Mouse (Mus musculus) liver, embryonic 13.5 days (tissue): ENCODE data around the gene Pde4b. TPM values are rescaled to one million over a fixed set of nuclear protein-coding genes. Genes with fewer than 3 reads are reported as not detected.

Experiments used
- ATAC-seq: fragments of 200-750 bp; cut with Nextera tagmentation; 2 replicates; pipeline ENCODE4 v1.8.0; 2017; ENCODE audit warnings: low read depth, mild to moderate bottlenecking, moderate number of reproducible peaks, moderate library complexity
- DNase-seq: peaks from one replicate; pipeline ENCODE4 v3.0.0; 2022
- H3K27ac ChIP-seq: fragments of 300-500 bp; sonication (generic); 2 replicates; pipeline ENCODE4 v1.5.1; 2015; ENCODE audit warnings: moderate library complexity, mild to moderate bottlenecking, inconsistent platforms
- H3K27me3 ChIP-seq: fragments of 300-500 bp; sonication (generic); 2 replicates; pipeline ENCODE4 v1.6.1; 2015; ENCODE audit warnings: mild to moderate bottlenecking, inconsistent platforms
- H3K36me3 ChIP-seq: fragments of 300-500 bp; sonication (generic); 2 replicates; pipeline ENCODE4 v1.6.1; 2015; ENCODE audit warnings: mild to moderate bottlenecking, inconsistent platforms
- H3K4me1 ChIP-seq: fragments of 300-500 bp; sonication (generic); replicated peaks from 2 replicates; pipeline ENCODE4 v1.6.1; 2015; ENCODE audit warnings: inconsistent platforms
- H3K4me2 ChIP-seq: fragments of 300-500 bp; sonication (generic); 2 replicates; pipeline ENCODE4 v1.6.1; 2015; ENCODE audit warnings: inconsistent platforms, mild to moderate bottlenecking, moderate library complexity
- H3K4me3 ChIP-seq: fragments of 300-500 bp; sonication (generic); replicated peaks from 2 replicates; pipeline ENCODE4 v1.5.1; 2015; ENCODE audit warnings: mild to moderate bottlenecking, inconsistent platforms
- H3K9ac ChIP-seq: fragments of 300-500 bp; sonication (generic); 2 replicates; pipeline ENCODE4 v1.6.1; 2015; ENCODE audit warnings: mild to moderate bottlenecking, inconsistent platforms
- H3K9me3 ChIP-seq: fragments of 300-500 bp; sonication (generic); replicated peaks from 2 replicates; pipeline ENCODE4 v1.6.1; 2016; ENCODE audit warnings: inconsistent platforms
- WGBS: fragments of 180-500 bp; shearing (Covaris S2); methylation state at CpG from one replicate; pipeline ENCODE4 v1.1.7; 2015; ENCODE audit not compliant: insufficient replicate concordance; 5-methylcytosine and 5-hydroxymethylcytosine counted together
- polyA plus RNA-seq: library from polyadenylated mRNA; unstranded; fragments of >200 nt; fragmentation: Nextera tagmentation; extraction: Ambion mirVana; gene quantifications from 2 replicates; pipeline ENCODE4 v1.2.1, GENCODE M21; 2015

Pde4b gene
- polyA plus RNA-seq, 1 experiment from 2014 or later = 2.2 TPM

- H3K4me3 ChIP-seq = no peak overlapping the region
- no peak overlapping the region for H3K27ac ChIP-seq
- WGBS = 18% methylated on average over 4 of the region's 4 CpGs
- no peaks in the 10 kb centered on the region for H3K27me3 ChIP-seq
- peaks cover 22% of the 10 kb centered on the region for H3K4me1 ChIP-seq
- no peak overlapping the region for H3K4me2 ChIP-seq
- no peak for DNase-seq
- ATAC-seq = no peak
- no peaks in the 10 kb centered on the region for H3K36me3 ChIP-seq
- H3K9me3 ChIP-seq = no peaks in the 10 kb centered on the region
- no peak overlapping the region for H3K9ac ChIP-seq
Observed at GRCm38 (mm10) chr4:102516395-102516794, 429.1 kb downstream of the Pde4b start.

GRCm38 (mm10) chr4:102516982-102517630 lies 429.8 kb downstream of the Pde4b start:
- DNase-seq = peak; percentile 8
- 15% methylated on average over 7 of the region's 7 CpGs for WGBS
- Histone ChIP-seq H3K4me2 (no peak overlapping the region), H3K27me3 (no peaks in the 10 kb centered on the region), H3K9me3 (no peaks in the 10 kb centered on the region), H3K4me3 (no peak overlapping the region), H3K4me1 (peaks cover 14% of the 10 kb centered on the region; the same call in 1 of the 2 replicates), H3K27ac (no peak overlapping the region; the same call in 1 of the 2 replicates), H3K9ac (no peak overlapping the region), H3K36me3 (no peaks in the 10 kb centered on the region)
- 0 out of 2 replicates have a peak, but pooled peaks have one; percentile 12 for ATAC-seq

- peaks cover 11% of the 10 kb centered on the region; the same call in 1 of the 2 replicates for H3K4me1 ChIP-seq
Observed at GRCm38 (mm10) chr4:102517653-102518052, 430.3 kb downstream of the Pde4b start.

GRCm38 (mm10) chr4:102518341-102518740 lies 431.0 kb downstream of the Pde4b start:
- WGBS = 81% methylated on average over 2 of the region's 2 CpGs
- H3K27me3 ChIP-seq = no peaks in the 10 kb centered on the region
- no peak overlapping the region for H3K4me2 ChIP-seq
- peaks cover 11% of the 10 kb centered on the region; the same call in 1 of the 2 replicates for H3K4me1 ChIP-seq
- no peak for DNase-seq
- H3K9me3 ChIP-seq = no peaks in the 10 kb centered on the region
- no peak overlapping the region for H3K9ac ChIP-seq
- no peak overlapping the region for H3K4me3 ChIP-seq
- no peaks in the 10 kb centered on the region for H3K36me3 ChIP-seq
- no peak overlapping the region for H3K27ac ChIP-seq
- ATAC-seq = no peak

More at GRCm38 (mm10) chr4:102517653-102518052, 430.3 kb downstream of the Pde4b start:
- Histone ChIP-seq H3K9ac (no peak overlapping the region), H3K9me3 (no peaks in the 10 kb centered on the region), H3K4me3 (no peak overlapping the region), H3K36me3 (no peaks in the 10 kb centered on the region), H3K27ac (no peak overlapping the region; the same call in 1 of the 2 replicates), H3K27me3 (no peaks in the 10 kb centered on the region), H3K4me2 (no peak overlapping the region)
- ATAC-seq (no peak), DNase-seq (no peak)
- 28% methylated on average over 2 of the region's 2 CpGs for WGBS

- WGBS = 67% methylated on average over 8 of the region's 8 CpGs
- H3K4me1 ChIP-seq = 0 out of 2 replicates have a peak, but pooled peaks cover 7% of the 10 kb centered on the region
- no peak overlapping the region for H3K4me2 ChIP-seq
- ATAC-seq = no peak
- no peak for DNase-seq
- no peaks in the 10 kb centered on the region for H3K36me3 ChIP-seq
- no peaks in the 10 kb centered on the region for H3K9me3 ChIP-seq
- no peaks in the 10 kb centered on the region for H3K27me3 ChIP-seq
- no peak overlapping the region for H3K4me3 ChIP-seq
- no peak overlapping the region for H3K27ac ChIP-seq
- no peak overlapping the region for H3K9ac ChIP-seq
Observed at GRCm38 (mm10) chr4:102520669-102521261, 433.4 kb downstream of the Pde4b start.

- H3K9me3 ChIP-seq = no peaks in the 10 kb centered on the region
- no peak overlapping the region for H3K4me3 ChIP-seq
- H3K4me1 ChIP-seq = 0 out of 2 replicates have a peak, but pooled peaks cover 7% of the 10 kb centered on the region
- 62% methylated on average over 6 of the region's 6 CpGs for WGBS
- no peak overlapping the region for H3K27ac ChIP-seq
- no peaks in the 10 kb centered on the region for H3K27me3 ChIP-seq
- no peak overlapping the region for H3K4me2 ChIP-seq
- no peaks in the 10 kb centered on the region for H3K36me3 ChIP-seq
- no peak for DNase-seq
- H3K9ac ChIP-seq = no peak overlapping the region
- no peak for ATAC-seq
Observed at GRCm38 (mm10) chr4:102521434-102521833, 434.1 kb downstream of the Pde4b start.

GRCm38 (mm10) chr4:102527361-102527760 lies 440.0 kb downstream of the Pde4b start:
- Histone ChIP-seq H3K4me3 (no peak overlapping the region), H3K27ac (no peak overlapping the region), H3K9me3 (0 out of 2 replicates have a peak, but pooled peaks cover 3% of the 10 kb centered on the region), H3K36me3 (no peaks in the 10 kb centered on the region), H3K9ac (no peak overlapping the region), H3K4me2 (no peak overlapping the region), H3K27me3 (no peaks in the 10 kb centered on the region), H3K4me1 (no peaks in the 10 kb centered on the region)
- DNase-seq (no peak), ATAC-seq (no peak)
- 62% methylated on average over 7 of the region's 7 CpGs for WGBS

GRCm38 (mm10) chr4:102530797-102531196 lies 443.5 kb downstream of the Pde4b start:
- no peaks in the 10 kb centered on the region for H3K27me3 ChIP-seq
- 0 out of 2 replicates have a peak, but pooled peaks cover 3% of the 10 kb centered on the region for H3K9me3 ChIP-seq
- no peaks in the 10 kb centered on the region for H3K36me3 ChIP-seq
- no peak overlapping the region for H3K4me3 ChIP-seq
- H3K4me1 ChIP-seq = no peaks in the 10 kb centered on the region
- DNase-seq = no peak
- WGBS = 68% methylated on average over 4 of the region's 4 CpGs
- no peak overlapping the region for H3K9ac ChIP-seq
- H3K4me2 ChIP-seq = no peak overlapping the region
- no peak for ATAC-seq
- no peak overlapping the region for H3K27ac ChIP-seq

GRCm38 (mm10) chr4:102531729-102532128 lies 444.4 kb downstream of the Pde4b start:
- ATAC-seq (no peak), DNase-seq (no peak)
- Histone ChIP-seq H3K4me2 (no peak overlapping the region), H3K4me1 (no peaks in the 10 kb centered on the region), H3K9me3 (0 out of 2 replicates have a peak, but pooled peaks cover 3% of the 10 kb centered on the region), H3K9ac (no peak overlapping the region), H3K27me3 (no peaks in the 10 kb centered on the region), H3K36me3 (no peaks in the 10 kb centered on the region), H3K4me3 (no peak overlapping the region), H3K27ac (no peak overlapping the region)
- WGBS = 34% methylated on average over 4 of the region's 4 CpGs

GRCm38 (mm10) chr4:102533183-102534048 lies 446.1 kb downstream of the Pde4b start:
- Histone ChIP-seq H3K27ac (no peak overlapping the region), H3K4me3 (no peak overlapping the region), H3K9me3 (0 out of 2 replicates have a peak, but pooled peaks cover 2% of the 10 kb centered on the region), H3K27me3 (no peaks in the 10 kb centered on the region), H3K4me1 (no peaks in the 10 kb centered on the region), H3K9ac (no peak overlapping the region), H3K4me2 (no peak overlapping the region), H3K36me3 (no peaks in the 10 kb centered on the region)
- no peak for ATAC-seq
- WGBS = 39% methylated on average over 8 of the region's 8 CpGs
- DNase-seq = no peak

- WGBS = 49% methylated on average over 5 of the region's 5 CpGs
- Histone ChIP-seq H3K27ac (no peak overlapping the region), H3K4me3 (no peak overlapping the region), H3K9ac (no peak overlapping the region), H3K4me1 (no peaks in the 10 kb centered on the region), H3K36me3 (no peaks in the 10 kb centered on the region), H3K27me3 (no peaks in the 10 kb centered on the region), H3K9me3 (no peaks in the 10 kb centered on the region), H3K4me2 (no peak overlapping the region)
- DNase-seq = no peak
- ATAC-seq = no peak
Observed at GRCm38 (mm10) chr4:102534049-102534730, 446.8 kb downstream of the Pde4b start.
